Mouse (Mus musculus) left cerebral cortex, adult 9 months (tissue): ENCODE results near the gene Mef2b.
A peak's percentile ranks its signal among the peaks of the same experiment; 100 is the strongest.
"Not testable (repeated sequence)": the region's sequence is repeated elsewhere in the genome, so short reads cannot be mapped to it uniquely, and the experiment has no call there.

Experiments
- DNase-seq, 2 experiments: peaks; one replicate each; pipeline ENCODE4 v3.0.0; 2022; ENCODE audit warnings: low spot score in 2 of 2

Mef2b gene

DNA sequence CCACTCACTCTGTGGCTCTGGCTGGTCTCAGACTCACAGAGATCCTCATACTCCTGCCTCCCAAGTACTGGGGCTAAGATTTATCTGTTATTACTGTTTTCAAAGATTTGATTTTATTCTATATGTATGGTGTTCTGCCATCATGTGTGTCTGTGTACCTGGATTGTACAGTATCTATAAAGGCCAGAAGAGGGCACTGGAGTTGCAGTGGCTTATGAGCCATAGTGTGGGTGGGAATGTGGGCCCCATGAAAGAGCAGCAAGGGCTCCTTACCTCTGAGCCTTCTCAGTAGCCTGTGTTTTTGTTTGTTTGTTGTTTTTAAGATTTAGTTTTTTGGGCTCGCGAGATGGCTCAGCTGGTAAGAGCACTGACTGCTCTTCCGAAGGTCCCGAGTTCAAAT is 39.6 kb downstream of the Mef2b start:
- DNase-seq = no peak

GRCm38 (mm10) chr8:70181212-70181902 is 41.8 kb downstream of the Mef2b start:
- no peak for DNase-seq

- no peak for DNase-seq
Measured at GRCm38 (mm10) chr8:70181903-70182252, 42.4 kb downstream of the Mef2b start.

GRCm38 (mm10) chr8:70183194-70183593 is 43.7 kb downstream of the Mef2b start:
- no peak for DNase-seq

GRCm38 (mm10) chr8:70188707-70189106 is 49.2 kb downstream of the Mef2b start:
- no peak for DNase-seq

- no peak for DNase-seq
Measured at GRCm38 (mm10) chr8:70193238-70193637, 53.7 kb downstream of the Mef2b start.

DNA sequence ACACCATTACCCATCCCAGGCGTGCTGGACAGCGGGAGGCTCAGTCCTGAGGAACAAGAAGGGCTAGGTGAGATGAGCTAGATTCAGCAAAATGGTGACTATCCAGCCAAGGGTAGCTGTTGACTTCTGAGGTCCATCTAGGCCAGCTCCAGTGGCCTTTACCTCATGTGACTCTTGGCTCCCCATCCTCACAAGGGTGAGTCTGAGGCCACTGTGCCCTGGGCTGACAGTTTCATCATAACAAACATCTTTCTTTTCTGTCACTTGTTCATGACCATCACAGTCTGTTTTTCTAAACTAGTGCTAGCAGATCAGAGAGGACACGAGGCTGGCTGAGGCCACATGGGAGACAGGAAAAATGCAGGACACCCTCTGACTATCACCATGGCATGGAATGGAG is 54.7 kb downstream of the Mef2b start:
- DNase-seq = no peak

DNA sequence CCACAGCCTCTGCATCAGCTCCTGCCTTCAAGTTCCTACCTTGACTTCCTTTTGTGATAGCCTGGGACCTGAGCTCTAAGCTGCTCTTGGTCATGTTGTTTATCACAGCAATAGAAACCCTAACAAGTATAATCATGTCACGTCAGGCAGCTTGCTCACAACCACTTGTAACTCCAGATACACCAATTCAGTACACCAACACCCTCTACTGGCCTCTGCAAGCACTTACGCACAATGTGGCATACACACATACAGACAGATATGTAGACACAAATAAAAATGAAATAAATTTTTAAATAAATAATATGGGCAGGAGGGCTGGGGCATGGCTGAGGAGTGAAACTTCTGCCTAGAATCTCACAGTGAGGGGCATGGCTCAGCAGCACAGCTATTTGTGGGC is 56.3 kb downstream of the Mef2b start:
- DNase-seq = no peak

- DNase-seq = no peak
Measured at GRCm38 (mm10) chr8:70197603-70198002, 58.1 kb downstream of the Mef2b start.

GRCm38 (mm10) chr8:70200098-70200681 is 60.7 kb downstream of the Mef2b start:
- peak; percentile 25 to 61 for DNase-seq

DNA sequence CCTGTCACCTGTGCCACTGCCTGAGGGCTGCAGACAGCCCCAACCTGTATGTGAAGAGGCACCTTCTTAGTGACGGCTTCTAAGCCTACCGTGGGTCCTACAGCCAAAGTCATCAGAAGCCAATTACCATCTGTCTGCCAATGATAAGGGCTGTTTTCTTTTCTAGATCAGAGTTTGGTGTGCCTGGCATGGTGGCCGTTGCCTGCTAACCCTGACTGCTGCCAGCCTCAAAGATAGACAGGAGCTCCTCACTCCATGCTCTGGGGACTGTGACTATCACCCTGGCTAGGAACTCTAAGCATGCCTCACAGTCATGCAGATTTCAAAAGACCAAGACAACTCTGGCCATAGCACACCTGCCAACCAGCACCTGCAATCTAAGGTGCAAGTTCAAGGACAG is 61.9 kb downstream of the Mef2b start:
- DNase-seq = no peak

- no peak for DNase-seq
Measured at GRCm38 (mm10) chr8:70203072-70203471, 63.6 kb downstream of the Mef2b start.

DNA sequence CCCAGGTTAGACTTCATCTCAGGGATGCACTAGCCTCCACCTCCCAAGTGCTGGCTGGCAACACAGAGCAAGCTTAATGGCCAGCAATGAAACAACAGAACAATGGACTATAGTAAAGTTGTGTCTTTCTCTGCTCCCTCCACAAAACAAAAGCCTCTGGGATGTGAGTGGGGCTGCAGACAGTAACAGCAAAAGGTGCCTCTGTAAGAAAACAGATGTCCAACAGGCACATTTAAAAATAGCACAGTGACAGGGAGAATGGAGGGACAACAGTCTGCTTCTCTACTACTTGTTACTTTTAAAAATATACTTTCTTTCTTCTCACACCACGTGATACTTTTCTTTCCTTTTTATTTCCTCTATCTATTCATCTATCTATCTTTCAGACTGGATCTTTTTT is 65.2 kb downstream of the Mef2b start:
- no peak for DNase-seq

DNA sequence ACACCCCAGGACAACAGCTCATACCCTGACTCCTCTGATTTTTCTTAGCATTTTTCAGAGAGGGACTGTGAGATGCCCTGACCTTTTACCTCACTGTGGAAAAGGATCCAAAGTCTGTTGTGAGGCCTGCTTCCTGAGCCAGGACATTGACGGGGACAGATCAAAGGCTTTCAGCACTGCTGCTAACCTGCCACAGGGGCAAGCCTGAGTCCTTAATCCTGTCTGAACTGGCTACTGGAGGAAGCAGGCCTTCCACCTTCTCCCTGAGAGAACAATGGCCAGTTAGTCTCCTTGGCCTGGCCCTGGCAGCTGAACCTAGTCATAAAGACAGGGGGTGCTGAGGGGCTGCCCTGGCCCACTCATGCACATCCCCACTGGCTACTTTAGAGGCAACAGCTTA is 68.6 kb downstream of the Mef2b start:
- DNase-seq = no peak

- DNase-seq = peak in 1 of 2 experiments; percentile 33
Measured at GRCm38 (mm10) chr8:70210538-70210937, 71.0 kb downstream of the Mef2b start.

DNA sequence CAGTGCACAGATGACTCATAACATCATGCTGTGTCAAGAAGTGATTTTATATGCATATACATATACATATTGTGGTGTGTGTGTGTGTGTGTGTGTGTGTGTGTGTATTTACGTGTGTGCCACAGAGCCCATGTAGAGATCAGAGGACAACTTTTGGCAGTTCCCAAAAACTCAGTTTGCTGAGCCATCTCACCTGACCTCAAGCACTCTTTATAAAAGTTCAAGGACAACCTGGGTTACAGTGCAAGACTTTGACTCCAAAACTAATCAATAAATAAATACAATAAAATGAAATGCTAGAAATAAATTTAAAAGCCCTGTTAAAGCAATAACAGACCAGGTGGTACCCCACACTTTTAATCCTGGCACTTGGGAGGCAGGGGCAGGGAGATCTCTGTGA is 71.8 kb downstream of the Mef2b start:
- no peak for DNase-seq

GRCm38 (mm10) chr8:70211726-70212111 is 72.2 kb downstream of the Mef2b start:
- peak; percentile 27 to 39 for DNase-seq

GRCm38 (mm10) chr8:70212112-70213055 is 72.9 kb downstream of the Mef2b start, which contains the start of gene Slc25a42:
Gene Slc25a42, minus strand, starts transcription at chr8:70212305.
- peak; percentile 99 for DNase-seq

DNA sequence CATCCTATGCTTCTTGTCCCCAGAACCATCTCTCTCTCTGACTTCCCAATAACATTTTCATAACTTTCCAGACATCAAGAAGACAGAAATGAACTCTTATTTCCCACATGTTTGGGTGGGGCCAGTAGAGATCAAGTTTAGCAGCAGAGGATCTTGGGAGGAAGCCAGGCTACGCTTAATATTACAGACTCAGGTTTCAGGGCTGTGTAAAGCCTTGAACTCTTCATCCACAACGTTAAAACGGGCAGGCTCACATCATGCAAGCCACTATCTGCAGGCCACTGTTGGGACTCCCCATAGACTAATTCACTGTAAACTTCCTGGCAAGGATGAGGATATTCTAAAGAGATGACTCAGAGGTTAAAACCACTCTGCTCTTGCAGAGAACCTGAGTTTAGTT is 74.9 kb downstream of the Mef2b start:
- no peak for DNase-seq

- DNase-seq = no peak
Measured at GRCm38 (mm10) chr8:70215092-70215491, 75.6 kb downstream of the Mef2b start.

DNA sequence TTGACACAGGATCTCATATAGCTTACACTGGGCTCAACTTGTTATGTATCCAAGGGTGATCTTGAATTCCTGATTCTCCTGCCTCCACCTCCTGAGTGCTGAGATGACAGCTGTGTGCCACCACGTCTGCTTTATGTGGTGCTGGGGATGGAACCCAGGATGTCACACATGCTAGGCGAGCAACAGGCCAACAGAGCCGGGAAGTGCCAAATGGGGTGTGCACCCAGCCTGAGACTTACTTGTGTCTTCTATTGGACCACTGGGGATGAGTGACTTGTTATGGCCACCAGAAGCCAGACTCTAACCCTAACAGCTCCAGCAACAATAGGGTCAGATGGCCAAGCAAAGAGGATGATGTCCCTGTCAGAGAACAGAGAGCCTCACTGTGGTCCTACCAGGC is 76.7 kb downstream of the Mef2b start:
- not testable (repeated sequence) for DNase-seq

GRCm38 (mm10) chr8:70216566-70216965 is 77.1 kb downstream of the Mef2b start:
- peak; percentile 73 to 86 for DNase-seq
